Mouse (Mus musculus): Measurements from ENCODE around the gene Upp2. TPM values are rescaled to one million over a fixed set of nuclear protein-coding genes. Genes with fewer than 3 reads are reported as not detected.

Upp2 gene
- total RNA-seq, 1 experiment from 2014 or later, result not detected

DNA sequence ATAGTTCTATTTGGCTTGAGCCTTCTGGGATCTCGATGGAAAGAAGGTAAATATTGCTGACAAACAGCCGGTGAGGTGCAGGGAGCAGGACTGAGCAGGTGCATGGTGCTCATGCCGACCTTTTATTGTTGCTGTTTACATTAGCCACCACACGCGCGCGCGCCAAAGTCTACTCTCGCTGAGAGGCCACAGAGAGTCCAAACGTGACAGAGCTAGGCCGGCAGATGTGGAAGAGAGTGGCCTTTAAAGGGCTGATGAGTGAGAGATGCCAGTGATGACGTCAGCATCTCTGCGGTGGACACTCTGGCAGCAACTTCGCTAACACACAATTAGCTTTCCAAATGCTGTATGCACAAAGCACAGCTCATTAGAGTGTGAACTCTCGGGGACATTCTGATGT is 227.4 kb downstream of the Upp2 start:
- no peak for ATAC-seq (ENCODE audit: extremely low read depth, insufficient number of reproducible peaks, low FRiP score, poor library complexity, severe bottlenecking)

DNA sequence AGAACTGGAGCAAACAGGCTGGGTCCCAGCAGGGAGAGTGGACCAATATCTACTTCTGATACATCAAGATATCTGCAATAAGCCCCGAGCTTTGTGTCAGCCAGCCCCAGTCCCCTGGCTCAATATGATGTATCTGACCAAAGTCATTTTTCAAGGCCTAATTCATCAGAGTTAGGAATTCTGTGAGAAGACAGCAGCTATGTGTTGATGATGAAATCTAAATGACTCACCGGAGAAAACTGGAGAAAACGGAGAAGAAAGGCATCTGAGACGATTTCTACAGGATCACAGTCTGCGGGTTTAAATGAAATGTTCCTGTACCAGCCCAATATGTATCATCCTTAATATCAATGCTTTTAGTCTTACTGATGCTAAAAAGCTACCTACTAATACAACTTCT is 228.3 kb downstream of the Upp2 start:
- no peak for ATAC-seq (ENCODE audit: extremely low read depth, insufficient number of reproducible peaks, low FRiP score, poor library complexity, severe bottlenecking)

DNA sequence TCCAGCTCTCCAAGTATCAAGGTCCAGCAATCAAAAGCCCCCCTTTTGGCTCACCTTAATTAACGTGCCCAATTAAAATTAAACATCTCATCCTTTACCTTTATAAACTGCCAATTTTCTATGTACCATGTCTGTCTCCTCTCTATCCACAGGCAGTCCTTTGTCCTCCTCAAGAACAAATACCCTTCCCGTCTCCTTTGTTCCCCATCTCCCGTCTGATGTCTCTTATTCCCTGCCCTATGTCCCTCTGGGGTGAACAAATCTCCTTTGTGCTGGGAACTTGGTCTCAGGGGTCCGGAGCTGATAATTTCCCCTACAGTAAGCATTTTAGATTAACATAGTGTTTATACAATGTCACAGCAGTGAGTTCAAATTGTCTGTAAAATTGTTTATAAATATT is 230.4 kb downstream of the Upp2 start:
- no peak for ATAC-seq (ENCODE audit: extremely low read depth, insufficient number of reproducible peaks, low FRiP score, poor library complexity, severe bottlenecking)

DNA sequence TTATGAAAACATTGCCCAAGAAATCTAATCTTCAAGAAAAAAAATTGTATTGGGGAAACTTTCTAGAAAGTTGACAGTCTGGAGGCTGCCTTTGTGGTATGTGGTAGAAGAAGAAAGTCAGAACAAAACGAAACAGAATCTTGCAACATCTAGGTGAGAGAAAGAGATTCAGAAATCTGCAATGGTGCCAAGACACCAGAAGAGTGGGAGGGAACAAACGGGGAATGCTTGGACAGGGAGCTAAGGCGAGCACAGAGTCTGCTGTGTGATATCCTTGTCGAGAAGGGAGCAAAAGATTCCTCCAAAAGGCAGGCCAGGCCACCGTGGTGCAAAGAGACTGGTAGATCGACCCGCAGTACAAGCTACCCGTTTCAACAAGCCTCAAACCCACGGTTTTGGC is 232.0 kb downstream of the Upp2 start:
- ATAC-seq (ENCODE audit: extremely low read depth, insufficient number of reproducible peaks, low FRiP score, poor library complexity, severe bottlenecking), result no peak

DNA sequence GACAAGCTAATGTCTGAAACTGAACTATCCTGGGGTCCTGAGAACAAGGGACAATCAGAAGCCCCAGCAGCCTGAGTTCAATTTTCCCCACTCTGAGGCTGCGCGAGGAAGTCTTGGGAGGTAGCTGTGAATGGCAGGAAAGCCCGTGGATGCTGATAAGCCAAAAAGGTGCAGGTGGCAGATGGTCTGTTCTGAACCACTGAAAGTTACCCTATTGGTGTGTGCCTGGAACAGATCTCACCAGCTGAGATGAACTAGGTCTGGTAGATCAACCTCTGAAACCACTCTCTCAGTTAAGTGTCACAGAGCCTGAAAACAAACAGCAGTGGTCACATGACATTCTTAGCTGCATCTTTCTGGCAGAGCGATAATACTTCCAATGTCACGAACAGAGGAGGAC is 232.5 kb downstream of the Upp2 start:
- no peak for ATAC-seq (ENCODE audit: extremely low read depth, insufficient number of reproducible peaks, low FRiP score, poor library complexity, severe bottlenecking)

DNA sequence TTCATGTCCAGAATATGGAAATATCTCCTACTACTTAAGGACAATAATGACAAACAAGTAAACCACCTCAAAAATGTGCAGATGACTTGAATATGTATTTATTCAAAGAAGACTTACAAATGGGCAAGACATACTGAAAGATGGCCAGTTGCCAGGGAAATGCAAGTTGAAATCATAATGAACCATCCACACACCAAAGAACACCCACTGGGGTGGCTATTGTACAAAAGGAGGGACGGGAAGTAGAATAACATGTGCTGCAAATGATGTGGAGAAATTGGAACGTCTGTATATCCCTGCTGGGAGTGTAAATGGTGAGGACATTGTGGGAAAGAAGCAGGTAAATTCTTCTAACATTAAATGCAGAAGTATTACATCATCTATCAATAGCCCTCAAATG is 245.8 kb downstream of the Upp2 start:
- ATAC-seq (ENCODE audit: extremely low read depth, insufficient number of reproducible peaks, low FRiP score, poor library complexity, severe bottlenecking), result no peak

DNA sequence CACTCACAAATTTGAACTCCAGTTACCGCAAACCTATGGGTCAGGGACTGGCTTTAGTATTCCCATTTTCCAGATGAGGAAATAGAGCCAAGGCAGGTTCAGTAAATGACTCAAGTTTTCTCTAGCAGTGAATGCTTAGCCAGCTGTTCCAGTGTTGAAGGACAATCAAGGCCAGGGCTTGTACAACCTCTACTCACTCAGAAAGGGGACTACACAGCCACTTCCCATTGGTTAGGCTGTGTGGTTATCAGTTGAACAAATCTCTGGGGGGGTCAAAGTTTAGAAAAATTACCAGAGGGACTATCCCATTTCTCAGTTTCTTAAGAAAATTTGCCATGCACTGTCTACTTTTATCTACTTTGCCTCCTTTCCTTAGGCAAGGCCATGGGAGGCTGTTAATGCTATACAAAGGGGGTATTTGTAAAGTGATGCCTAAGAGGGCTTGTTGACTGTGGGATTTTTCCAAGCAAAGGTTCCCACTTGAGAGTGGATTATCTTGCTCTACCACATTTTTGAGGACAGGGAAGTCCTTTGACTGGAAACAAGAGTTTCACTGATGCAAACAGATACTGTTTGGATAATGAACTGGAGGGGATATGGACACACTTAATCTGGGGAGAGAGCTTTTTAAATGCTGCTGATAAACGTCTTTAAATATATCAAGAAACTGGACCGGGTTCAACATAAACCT is 262.0 kb downstream of the Upp2 start:
- no peak for ATAC-seq (ENCODE audit: extremely low read depth, insufficient number of reproducible peaks, low FRiP score, poor library complexity, severe bottlenecking)

DNA sequence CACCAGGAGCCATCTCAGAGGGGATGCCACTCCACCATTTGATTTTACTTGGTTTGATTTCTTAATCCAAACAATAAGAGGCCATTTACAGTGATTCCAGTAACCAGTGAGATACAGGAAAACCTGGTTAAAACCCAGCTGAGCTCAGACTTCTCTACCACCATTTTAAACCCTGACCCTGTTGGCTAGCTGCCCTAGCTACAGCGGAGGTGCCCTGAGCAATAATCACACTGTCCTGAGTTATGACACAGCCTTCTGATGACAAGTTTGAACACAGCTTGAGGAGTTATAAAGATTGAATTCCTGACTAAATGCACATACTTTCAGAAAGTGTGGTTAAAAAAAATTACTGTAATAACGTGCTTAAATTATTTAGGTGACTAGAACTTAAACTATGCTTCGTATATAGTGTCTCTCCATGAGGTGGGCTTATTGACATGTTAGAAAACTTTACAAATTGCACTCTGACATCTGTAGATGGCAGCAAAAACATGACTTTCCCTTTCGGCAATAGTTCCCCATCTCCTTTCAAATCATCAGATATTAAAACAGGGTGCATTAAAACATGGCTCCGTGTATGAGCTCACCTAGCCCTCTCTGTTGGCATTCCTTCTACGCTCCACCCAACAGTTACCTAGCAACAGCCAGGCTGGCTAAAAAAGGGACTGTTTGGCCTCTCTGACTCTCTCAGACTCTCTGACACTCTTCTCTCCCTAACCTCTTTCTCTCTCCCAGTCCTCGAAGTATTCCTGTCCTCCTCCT is 263.1 kb downstream of the Upp2 start:
- ATAC-seq (ENCODE audit: extremely low read depth, insufficient number of reproducible peaks, low FRiP score, poor library complexity, severe bottlenecking), result no peak

DNA sequence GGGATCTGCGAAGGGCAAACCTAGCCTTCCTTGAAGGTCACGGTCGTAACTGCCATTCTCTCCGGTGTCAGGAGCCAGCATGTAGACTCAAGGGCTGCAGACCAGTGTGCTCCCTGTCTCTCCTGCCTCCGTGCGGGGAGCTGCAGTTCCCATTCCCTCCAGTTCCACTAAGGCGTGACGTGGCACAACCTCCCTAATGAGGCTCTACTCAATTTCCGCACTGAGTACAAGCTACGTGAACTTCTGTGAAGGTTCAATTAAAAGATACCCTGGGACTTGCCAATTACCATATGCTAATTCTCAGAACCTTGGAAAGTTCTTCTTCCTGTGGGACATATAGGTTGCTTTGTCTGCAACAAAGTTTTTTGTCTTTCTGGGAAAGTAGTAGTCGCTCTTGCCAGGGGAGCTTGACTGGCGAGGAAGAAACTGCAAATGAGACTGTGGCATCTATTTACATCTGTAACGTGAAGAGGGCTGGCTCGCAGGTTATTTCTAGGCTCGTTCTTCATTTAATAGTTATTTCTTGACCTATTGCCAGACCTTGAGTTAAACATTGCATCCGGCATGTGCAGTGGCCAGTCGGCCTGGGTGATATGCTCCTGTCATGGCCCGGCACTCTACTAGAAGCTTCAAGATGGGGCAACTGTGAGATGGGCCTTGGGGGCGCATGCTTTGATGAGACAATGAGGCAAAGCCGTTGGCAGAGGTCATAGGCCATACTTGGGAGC is 265.3 kb downstream of the Upp2 start:
- ATAC-seq (ENCODE audit: extremely low read depth, insufficient number of reproducible peaks, low FRiP score, poor library complexity, severe bottlenecking), result no peak

DNA sequence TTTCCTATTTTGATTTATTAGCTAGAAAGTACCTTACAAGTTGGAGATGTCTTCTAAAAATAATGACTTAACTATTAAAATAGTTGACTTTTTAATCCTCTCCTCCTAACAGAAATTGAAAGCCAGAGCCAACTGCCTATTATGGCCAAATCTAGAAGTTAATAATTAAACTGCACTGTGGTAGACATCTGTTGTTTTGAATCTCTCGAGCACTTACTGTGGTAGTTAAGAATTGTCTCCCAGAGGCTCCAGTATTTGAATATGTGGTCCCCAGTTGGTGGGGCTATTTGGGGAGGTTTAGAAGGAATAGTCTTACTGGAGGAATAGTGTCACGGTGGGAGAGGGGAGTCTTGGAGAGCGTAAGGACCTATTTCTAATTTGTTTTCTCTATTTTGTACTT is 273.9 kb downstream of the Upp2 start:
- ATAC-seq (ENCODE audit: extremely low read depth, insufficient number of reproducible peaks, low FRiP score, poor library complexity, severe bottlenecking), result no peak

DNA sequence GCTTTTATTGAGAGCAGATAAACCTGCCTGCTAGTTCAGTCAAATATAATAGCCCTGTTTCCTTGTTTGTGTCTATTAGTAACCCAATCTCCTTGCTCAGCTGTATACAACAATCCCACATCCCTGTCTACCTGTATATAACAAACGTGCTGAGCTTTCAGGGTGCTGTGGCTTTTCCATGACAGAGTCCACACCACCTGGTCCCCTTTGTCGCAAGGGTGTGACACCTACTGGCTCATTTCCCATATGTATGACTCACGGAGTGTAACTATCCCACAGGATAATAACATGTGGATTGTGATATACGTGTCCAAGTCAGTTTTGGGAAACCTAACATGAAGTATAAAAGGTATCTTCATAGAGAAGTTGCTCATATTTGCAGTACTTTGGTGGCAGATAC is 275.3 kb downstream of the Upp2 start:
- ATAC-seq (ENCODE audit: extremely low read depth, insufficient number of reproducible peaks, low FRiP score, poor library complexity, severe bottlenecking), result no peak

Other genes starting within 250 kb of the Upp2 start
- gene Acvr1c, start 209.4 kb upstream of the Upp2 start, total RNA-seq (2017), result not detected in 2 replicates
- gene Gm17409, start 97.2 kb upstream of the Upp2 start, total RNA-seq (2017), result not detected in 2 replicates
- 0.37 TPM in 1 of 2 replicates, not detected in the other for gene Acvr1, start 141 bp upstream of the Upp2 start, total RNA-seq (2017)

Measured in neutrophil, adult 5-6 weeks (primary cell).